Comparison of ENCODE assay signal across 16 mouse cellular contexts in the genomic region with DNA sequence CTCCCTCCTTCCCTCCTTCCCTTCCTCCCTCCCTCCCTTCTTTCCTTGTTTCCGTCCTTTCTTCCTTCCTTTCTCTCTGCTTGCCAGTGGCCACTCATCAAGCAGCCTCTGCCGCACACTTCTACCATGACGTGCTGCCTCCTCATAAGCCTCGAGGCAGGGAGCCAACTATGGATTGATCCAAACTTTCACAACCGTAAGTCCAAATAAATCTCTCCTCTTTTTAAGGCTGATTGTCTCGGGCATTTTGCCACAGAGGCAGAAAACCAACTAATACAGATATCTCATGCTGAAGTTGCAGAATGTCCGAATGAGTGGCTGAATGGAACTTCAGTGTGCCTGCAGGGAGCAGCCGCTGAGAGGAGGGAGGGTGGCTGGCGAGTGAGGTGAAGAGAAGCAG.
"Had no signal": no experiment of that assay in that cellular context is flagged by ENCODE, and none has a peak within 500 bp of the region (broad histone marks: within the 10 kb centered on the region; RNA-seq: fewer than 3 reads in every experiment).

No protein-coding gene starts in this region.

- H3K4me2 ChIP-seq: liver, embryonic 13.5 days; lung, embryonic 15.5 days; midbrain, embryonic 12.5 days; midbrain, embryonic 15.5 days; neural tube, embryonic 13.5 days had no signal

- H3K4me1 ChIP-seq: liver, embryonic 13.5 days; midbrain, embryonic 12.5 days; midbrain, embryonic 15.5 days had no signal

- H3K4me3 ChIP-seq: liver, embryonic 13.5 days; lung, embryonic 15.5 days; midbrain, embryonic 12.5 days; midbrain, embryonic 15.5 days; myocyte; neural tube, embryonic 13.5 days had no signal

- ATAC-seq: intestine, postnatal 0 days; midbrain, embryonic 15.5 days had no signal

- H3K36me3 ChIP-seq: liver, embryonic 13.5 days; lung, embryonic 15.5 days; midbrain, embryonic 12.5 days; midbrain, embryonic 15.5 days; neural tube, embryonic 13.5 days had no signal

- H3K27me3 ChIP-seq: liver, embryonic 13.5 days; lung, embryonic 15.5 days; midbrain, embryonic 12.5 days; midbrain, embryonic 15.5 days; neural tube, embryonic 13.5 days had no signal

- H3K9me3 ChIP-seq: liver, embryonic 13.5 days; lung, embryonic 15.5 days; midbrain, embryonic 12.5 days; midbrain, embryonic 15.5 days; neural tube, embryonic 13.5 days had no signal

- H3K27ac ChIP-seq: liver, embryonic 13.5 days; lung, embryonic 15.5 days; midbrain, embryonic 12.5 days; midbrain, embryonic 15.5 days; neural tube, embryonic 13.5 days had no signal

- DNase-seq: kidney, adult 2 months; kidney, postnatal 14 days; kidney, postnatal 4 days; liver, embryonic 13.5 days; lung, postnatal 10 days; lung, postnatal 36 days; retina, postnatal 1 day; right cerebral cortex, postnatal 25 days; thymus, adult 18-20 months; thymus, postnatal 36 days had no signal

- H3K9ac ChIP-seq: liver, embryonic 13.5 days; lung, embryonic 15.5 days; midbrain, embryonic 12.5 days; midbrain, embryonic 15.5 days; neural tube, embryonic 13.5 days had no signal
